Mouse (Mus musculus): ENCODE results near the gene Qk. TPM values are rescaled to one million over a fixed set of nuclear protein-coding genes. Genes with fewer than 3 reads are reported as not detected.
A peak's percentile ranks its signal among the peaks of the same experiment; 100 is the strongest.

Qk gene
- total and polyA plus RNA-seq, 3 experiments = 58.4 to 1,938 (median 128) TPM

DNA sequence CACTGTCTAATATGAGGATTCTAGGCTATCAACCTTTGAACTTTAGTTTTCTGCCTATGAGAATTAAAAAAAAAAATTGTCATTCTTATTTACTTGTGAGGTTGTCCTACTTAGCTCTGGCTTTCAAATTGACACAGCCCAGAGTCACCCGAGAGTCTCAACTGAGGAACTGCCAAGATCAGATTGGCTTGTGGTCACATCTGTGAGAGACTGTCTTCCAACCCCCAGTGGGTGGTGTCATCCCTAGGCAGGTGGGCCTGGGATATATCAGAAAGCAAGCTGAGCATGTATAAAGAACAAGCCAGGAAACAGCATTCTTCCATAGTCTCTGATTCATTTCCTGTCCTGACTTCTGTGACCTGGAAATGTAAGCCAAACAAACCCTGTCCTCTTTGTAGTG is 128.8 kb downstream of the Qk start:
- no peak overlapping the region for H3K9ac ChIP-seq (ENCODE audit: control insufficient read depth, low read depth, low read length, poor library complexity, severe bottlenecking)
- DNase-seq (ENCODE audit: low read depth, low spot score) = peak; percentile 58

DNA sequence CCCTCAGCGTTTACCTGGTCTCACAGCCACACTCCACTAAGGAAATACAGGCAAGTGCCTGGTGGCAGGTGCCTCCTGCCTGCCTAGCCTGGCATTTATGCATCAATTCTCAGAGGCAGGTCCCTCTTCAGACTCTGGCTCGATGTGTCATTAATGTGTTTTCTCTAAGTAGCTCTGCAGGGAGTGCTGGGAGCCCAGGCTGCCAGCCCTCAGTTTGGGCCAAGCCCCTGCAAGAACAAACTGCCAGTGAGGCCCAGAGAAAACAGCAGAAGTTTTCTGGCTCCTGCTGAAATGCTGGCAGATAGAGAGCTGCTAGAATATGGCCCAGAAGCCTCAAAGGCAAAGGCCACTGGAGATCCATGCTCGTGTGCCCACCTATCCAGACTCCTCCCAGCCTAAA is 131.2 kb downstream of the Qk start:
- DNase-seq (ENCODE audit: low read depth, low spot score) = no peak
- no peak overlapping the region for H3K4me3 ChIP-seq (ENCODE audit: control insufficient read depth in 1 of 2, insufficient read depth in 1 of 2, low read depth in 2 of 2, low read length in 2 of 2)
- TF ChIP-seq MAFK (IDR thresholded peaks at IDR 0.05; ENCODE audit: borderline replicate concordance, low read depth, low read length) (no peak), NRF1 (IDR thresholded peaks at IDR 0.05; ENCODE audit: insufficient read depth, low read depth, low read length, poor library complexity, severe bottlenecking) (no peak), ETS1 (IDR thresholded peaks at IDR 0.05; ENCODE audit: low read depth, low read length) (no peak)
- no peaks in the 10 kb centered on the region for H3K79me2 ChIP-seq (ENCODE audit: control insufficient read depth, insufficient read depth, low read length, poor library complexity)
- no peak overlapping the region for H3K9ac ChIP-seq (ENCODE audit: control insufficient read depth, low read depth, low read length, poor library complexity, severe bottlenecking)
- H3K27ac ChIP-seq (ENCODE audit: control insufficient read depth, low read depth, low read length) = no peak overlapping the region
- no peaks in the 10 kb centered on the region for H3K36me3 ChIP-seq (ENCODE audit: control insufficient read depth in 1 of 2, insufficient read depth in 2 of 2, low read length in 2 of 2)
- H3K9me3 ChIP-seq (replicated peaks; ENCODE audit: insufficient read depth, low read length) = no peaks in the 10 kb centered on the region
- H3K4me1 ChIP-seq (ENCODE audit: control insufficient read depth in 1 of 2, insufficient read depth in 2 of 2, low read length in 2 of 2) = no peaks in the 10 kb centered on the region; a peak in 1 of 4 replicates
- no peaks in the 10 kb centered on the region for H3K27me3 ChIP-seq (ENCODE audit: control insufficient read depth in 1 of 2, insufficient read depth in 2 of 2, low read length in 2 of 2)

More for the DNA sequence above, 128.8 kb downstream of the Qk start:
- H3K9me3 ChIP-seq (replicated peaks; ENCODE audit: insufficient read depth, low read length) = no peaks in the 10 kb centered on the region
- no peak for TF ChIP-seq KAT2A (conservative IDR thresholded peaks at IDR 0.05; ENCODE audit: low read depth, low read length)
- no peak for TF ChIP-seq MEF2A (IDR thresholded peaks at IDR 0.05; ENCODE audit: extremely low read depth, insufficient replicate concordance, low read depth, low read length, poor library complexity, severe bottlenecking)
- no peak for TF ChIP-seq MYB (IDR thresholded peaks at IDR 0.05; ENCODE audit: low read depth, low read length)
- TF ChIP-seq EP300 (IDR thresholded peaks at IDR 0.05; ENCODE audit: low read depth in 1 of 2, low read length in 2 of 2) = no peak
- TF ChIP-seq GABPA (IDR thresholded peaks at IDR 0.05; ENCODE audit: low read depth, low read length) = no peak
- TF ChIP-seq CTCF (IDR thresholded peaks at IDR 0.05 in 2 of 3, conservative IDR thresholded peaks at IDR 0.05 in 1 of 3; ENCODE audit: control insufficient read depth in 1 of 3, insufficient read depth in 1 of 3, low read depth in 2 of 3, low read length in 3 of 3, poor library complexity in 1 of 3, severe bottlenecking in 1 of 3) = no peak
- TF ChIP-seq ZKSCAN1 (IDR thresholded peaks at IDR 0.05; ENCODE audit: low read depth, low read length) = no peak
- TF ChIP-seq RAD21 (IDR thresholded peaks at IDR 0.05; ENCODE audit: low read depth, low read length) = no peak
- TF ChIP-seq BHLHE40 (IDR thresholded peaks at IDR 0.05; ENCODE audit: borderline replicate concordance, low read depth, low read length) = no peak
- no peak for TF ChIP-seq NELFE (IDR thresholded peaks at IDR 0.05; ENCODE audit: low read depth, low read length)
- no peak for TF ChIP-seq CHD1 (IDR thresholded peaks at IDR 0.05; ENCODE audit: low read depth, low read length)
- no peak for TF ChIP-seq ELF1 (IDR thresholded peaks at IDR 0.05; ENCODE audit: low read depth, low read length)
- no peak for TF ChIP-seq ZMIZ1 (IDR thresholded peaks at IDR 0.05; ENCODE audit: low read depth, low read length)
- H3K27me3 ChIP-seq (ENCODE audit: control insufficient read depth in 1 of 2, insufficient read depth in 2 of 2, low read length in 2 of 2) = no peaks in the 10 kb centered on the region
- H3K79me2 ChIP-seq (ENCODE audit: control insufficient read depth, insufficient read depth, low read length, poor library complexity) = no peaks in the 10 kb centered on the region
- no peaks in the 10 kb centered on the region; a peak in 1 of 4 replicates for H3K4me1 ChIP-seq (ENCODE audit: control insufficient read depth in 1 of 2, insufficient read depth in 2 of 2, low read length in 2 of 2)
- no peak overlapping the region for H3K4me3 ChIP-seq (ENCODE audit: control insufficient read depth in 1 of 2, insufficient read depth in 1 of 2, low read depth in 2 of 2, low read length in 2 of 2)
- no peaks in the 10 kb centered on the region for H3K36me3 ChIP-seq (ENCODE audit: control insufficient read depth in 1 of 2, insufficient read depth in 2 of 2, low read length in 2 of 2)
- H3K27ac ChIP-seq (ENCODE audit: control insufficient read depth, low read depth, low read length) = no peak overlapping the region

Data from MEL (cell line).